Mouse (Mus musculus): ENCODE measurements around the gene Olfr556. TPM values are rescaled to one million over a fixed set of nuclear protein-coding genes. Genes with fewer than 3 reads are reported as not detected.

The Olfr556 gene
- polyA plus RNA-seq (2012) = not detected in 2 replicates

DNA sequence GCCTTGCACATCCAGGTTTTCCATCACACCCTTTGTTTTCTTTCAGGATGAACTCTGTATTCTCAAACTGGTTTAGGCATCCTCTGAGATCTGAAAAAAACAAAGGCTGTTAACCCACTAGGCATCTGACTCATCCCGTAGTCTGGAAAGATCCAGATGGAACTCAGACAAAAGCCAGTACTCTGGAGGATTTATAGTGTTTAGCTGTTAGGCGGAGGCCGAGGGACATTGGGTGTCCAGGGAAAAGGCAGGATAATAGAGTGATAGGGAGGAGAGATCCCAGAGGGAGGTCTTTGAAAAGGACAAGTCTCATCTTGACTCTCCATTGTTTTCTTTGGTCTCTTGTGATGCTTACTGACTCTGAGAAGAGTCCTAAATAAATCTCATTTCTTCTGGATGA is at the start of gene Olfr556:
Gene Olfr556 (plus strand): TSS at position 301 of the 400 bp plus-strand sequence.

DNA sequence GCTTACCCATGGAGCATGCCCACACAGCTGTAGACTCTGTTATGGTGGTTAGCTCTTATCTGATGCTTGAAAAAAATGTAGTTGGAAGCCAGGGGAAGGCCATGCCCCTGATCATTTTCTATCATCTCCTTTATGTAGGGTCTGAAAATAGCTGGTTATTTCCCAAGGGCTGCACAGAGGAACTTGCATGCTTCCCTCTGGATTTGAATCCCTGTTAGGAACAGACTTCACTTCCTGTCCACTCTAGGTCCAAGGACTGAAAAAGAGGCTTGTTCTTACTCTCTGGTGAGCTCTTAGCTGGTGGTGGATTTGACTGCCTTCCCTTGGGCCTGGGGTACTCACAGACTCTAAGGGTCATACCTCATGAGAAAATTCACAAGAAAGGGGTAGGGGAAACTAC is 46.6 kb upstream of the Olfr556 start, which contains the start of gene Olfr553:
Gene Olfr553 (minus strand): TSS at position 101 of the 400 bp plus-strand sequence.

DNA sequence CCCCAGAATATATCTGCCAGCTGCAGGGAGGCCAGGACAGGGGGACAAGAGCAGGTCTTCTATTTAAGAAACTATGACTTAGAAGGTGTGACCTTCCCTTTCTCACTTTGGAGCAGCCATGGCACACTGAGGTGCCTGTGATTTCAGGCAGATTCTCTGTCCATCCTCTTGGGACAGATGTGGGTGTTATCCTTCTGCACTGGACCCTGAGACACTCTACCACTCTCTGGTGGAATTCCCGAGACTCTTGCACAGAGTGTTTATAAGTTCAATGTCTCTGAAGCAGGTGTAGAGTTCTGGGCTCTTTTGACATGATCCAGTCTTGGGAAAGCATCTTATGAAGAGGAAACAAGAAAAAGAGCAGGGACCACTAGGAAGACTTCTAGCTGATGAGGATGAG is 26.6 kb upstream of the Olfr556 start, which contains the start of gene Olfr554:
Gene Olfr554 (plus strand): TSS at position 301 of the 400 bp plus-strand sequence.

DNA sequence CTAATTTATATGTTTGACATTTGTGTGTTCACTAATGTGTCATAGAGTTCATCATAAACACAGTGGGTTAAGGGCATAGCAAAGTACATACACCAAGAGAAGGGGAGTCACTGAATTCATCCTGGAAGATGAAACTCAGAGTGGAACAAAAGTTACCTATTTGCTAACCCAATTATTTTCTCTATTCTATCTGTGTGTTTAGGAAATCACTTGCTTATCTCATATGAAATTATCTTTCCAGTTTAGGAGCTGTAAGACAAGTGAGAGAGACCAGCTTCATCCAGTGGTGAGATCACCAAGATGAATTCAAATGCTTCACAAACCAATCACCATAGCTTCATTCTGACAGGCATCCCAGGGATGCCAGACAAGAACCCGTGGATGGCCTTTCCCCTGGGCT is 6.2 kb upstream of the Olfr556 start, which contains the start of gene Olfr555:
Gene Olfr555 (plus strand): TSS at position 301 of the 400 bp plus-strand sequence.

DNA sequence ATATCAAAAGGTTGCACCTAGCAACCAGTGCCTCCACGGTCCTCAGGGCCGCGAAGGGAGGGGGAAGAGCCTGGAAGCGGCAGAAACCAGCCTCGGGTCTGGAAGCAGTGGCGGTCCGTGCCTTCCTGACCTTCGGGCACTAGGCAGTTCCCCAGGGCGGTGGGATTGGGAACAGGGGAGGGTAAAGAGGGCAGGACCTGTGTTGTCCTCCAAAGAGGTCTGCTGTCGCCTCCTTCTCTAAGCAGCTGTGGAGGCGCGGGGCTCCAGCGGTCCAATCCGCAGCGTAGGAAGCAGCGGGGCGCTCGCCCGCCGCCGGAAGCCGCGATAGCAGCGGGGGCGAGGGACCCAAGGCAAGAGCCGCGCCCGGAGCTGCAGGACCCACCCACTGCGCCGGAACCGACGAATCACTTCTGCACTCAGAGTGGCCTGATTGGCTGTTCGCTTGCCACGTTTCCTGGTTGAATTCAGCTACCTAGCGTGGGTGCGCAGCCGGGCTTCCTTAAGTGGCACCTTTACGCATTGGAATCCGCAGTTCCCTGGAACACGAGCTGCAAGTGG is 22.3 kb downstream of the Olfr556 start, which contains the start of gene Trim68:
Gene Trim68 (minus strand): TSS at position 384 of the 558 bp plus-strand sequence.

DNA sequence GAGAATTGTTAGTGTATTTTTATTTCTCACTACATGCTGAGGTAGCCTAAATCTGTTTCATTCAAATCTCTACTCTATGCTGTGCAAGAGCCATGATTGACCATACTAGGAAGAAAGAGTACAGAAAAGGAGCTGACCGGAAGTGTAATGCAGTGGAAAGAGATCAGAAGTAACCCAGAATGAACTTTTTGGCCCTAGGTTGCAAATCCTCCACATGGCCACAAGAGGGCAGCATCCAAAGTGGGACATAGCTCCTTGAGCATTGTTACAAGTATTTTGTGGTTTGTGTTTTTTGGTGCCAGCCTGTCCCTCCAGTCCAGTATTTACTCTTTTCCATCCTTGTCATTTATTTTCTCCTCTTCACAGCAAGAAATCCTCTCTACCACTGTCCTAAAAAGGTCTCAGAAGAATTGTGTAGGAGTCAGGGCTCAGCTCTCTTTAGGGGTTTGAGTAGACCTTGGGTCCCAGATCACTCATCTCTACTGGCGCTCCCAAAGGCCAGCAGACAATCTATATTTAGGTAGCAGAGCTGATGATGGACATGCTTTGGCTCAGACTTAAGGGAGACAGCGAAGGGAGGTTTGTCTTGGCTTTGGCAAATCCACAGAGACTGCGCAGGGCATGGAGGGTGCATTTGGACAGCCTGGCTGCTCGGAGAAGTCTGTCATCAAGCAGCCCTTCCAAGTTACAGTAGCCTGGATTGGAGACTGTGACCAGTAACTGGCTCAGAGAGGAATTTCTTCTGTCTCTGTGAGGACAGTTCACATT is 30.8 kb downstream of the Olfr556 start, which contains the start of gene Olfr557:
Gene Olfr557 (plus strand): TSS at position 553 of the 768 bp plus-strand sequence.

DNA sequence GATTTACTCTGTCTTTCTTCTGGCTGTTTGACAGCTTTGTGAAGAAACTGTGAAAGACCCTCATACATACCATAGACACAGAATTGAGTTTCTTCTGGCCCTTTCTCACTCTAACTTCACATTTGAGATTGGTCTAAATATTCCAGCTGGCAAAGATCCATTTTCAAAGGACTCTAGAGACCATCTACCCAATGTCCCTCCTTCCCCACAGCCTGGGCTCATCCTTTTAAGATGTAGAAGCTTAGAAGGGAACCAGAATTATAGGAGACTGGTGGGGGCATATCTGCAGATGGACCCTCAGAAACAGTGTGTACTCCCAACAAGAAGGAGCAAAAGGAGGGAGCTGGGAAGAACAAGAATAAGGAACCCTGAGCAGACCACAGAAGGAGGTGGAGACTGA is 37.2 kb downstream of the Olfr556 start, which contains the start of gene Olfr558:
Gene Olfr558 (plus strand): TSS at position 301 of the 400 bp plus-strand sequence.

DNA sequence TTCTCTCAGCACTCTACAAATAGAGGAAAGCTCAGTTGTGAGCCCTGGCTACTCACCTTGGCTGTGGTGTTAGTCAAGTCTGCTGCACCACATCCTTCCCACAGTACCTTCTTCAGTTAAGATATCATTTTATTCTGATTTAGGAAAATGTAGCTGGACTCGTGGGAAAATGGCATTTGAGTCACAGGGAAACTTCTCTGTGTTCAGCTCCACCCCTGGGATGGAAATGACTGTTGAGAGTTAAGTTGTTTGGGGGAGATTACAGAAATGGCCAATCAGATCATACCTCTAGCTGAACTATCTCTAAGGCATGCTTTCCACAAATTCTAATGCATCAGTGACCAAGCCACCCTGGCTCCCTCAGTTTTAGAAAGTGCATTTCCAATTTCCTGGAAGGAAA is 54.3 kb downstream of the Olfr556 start, which contains the start of gene Olfr33:
Gene Olfr33 (minus strand): TSS at position 101 of the 400 bp plus-strand sequence.

Other genes starting within 250 kb of the Olfr556 start
- gene Rrm1, start 223.2 kb upstream of the Olfr556 start, polyA plus RNA-seq (2012) = 32.2 and 50.2 TPM in 2 replicates
- not detected in 2 replicates for gene Olfr543, start 183.2 kb upstream of the Olfr556 start, polyA plus RNA-seq (2012)
- gene Olfr544, start 176.6 kb upstream of the Olfr556 start, polyA plus RNA-seq (2012) = not detected in 2 replicates
- not detected in 2 replicates for gene Olfr545, start 165.3 kb upstream of the Olfr556 start, polyA plus RNA-seq (2012)
- not detected in 2 replicates for gene Olfr547, start 130.2 kb upstream of the Olfr556 start, polyA plus RNA-seq (2012)
- gene Olfr548-ps1, start 124.0 kb upstream of the Olfr556 start, polyA plus RNA-seq (2012) = not detected in 2 replicates
- gene Olfr549, start 115.0 kb upstream of the Olfr556 start, polyA plus RNA-seq (2012) = not detected in 2 replicates
- gene Trim21, start 99.4 kb upstream of the Olfr556 start, polyA plus RNA-seq (2012) = 6.4 and 9.6 TPM in 2 replicates
- gene Olfr550, start 93.5 kb upstream of the Olfr556 start, polyA plus RNA-seq (2012) = not detected in 2 replicates
- gene Olfr551, start 73.0 kb upstream of the Olfr556 start, polyA plus RNA-seq (2012) = 0.04 TPM in 1 of 2 replicates, not detected in the other
- not detected in 2 replicates for gene Olfr552, start 67.1 kb upstream of the Olfr556 start, polyA plus RNA-seq (2012)
- gene Olfr553, start 46.7 kb upstream of the Olfr556 start, polyA plus RNA-seq (2012) = not detected in 2 replicates
- not detected in 2 replicates for gene Olfr554, start 26.5 kb upstream of the Olfr556 start, polyA plus RNA-seq (2012)
- gene Olfr555, start 6.1 kb upstream of the Olfr556 start, polyA plus RNA-seq (2012) = not detected in 2 replicates
- gene Trim68, start 22.4 kb downstream of the Olfr556 start, polyA plus RNA-seq (2012) = 1.6 and 1.8 TPM in 2 replicates
- gene Olfr557, start 31.0 kb downstream of the Olfr556 start, polyA plus RNA-seq (2012) = not detected in 2 replicates
- gene Olfr558, start 37.3 kb downstream of the Olfr556 start, polyA plus RNA-seq (2012) = not detected in 2 replicates
- gene Olfr33, start 54.2 kb downstream of the Olfr556 start, polyA plus RNA-seq (2012) = not detected in 2 replicates
- gene Olfr559, start 62.6 kb downstream of the Olfr556 start, polyA plus RNA-seq (2012) = not detected in 2 replicates
- not detected in 2 replicates for gene Olfr560, start 94.5 kb downstream of the Olfr556 start, polyA plus RNA-seq (2012)
- 0.01 and 0.03 TPM in 2 replicates for gene Olfr78, start 94.6 kb downstream of the Olfr556 start, polyA plus RNA-seq (2012)
- gene Olfr561, start 106.3 kb downstream of the Olfr556 start, polyA plus RNA-seq (2012) = not detected in 2 replicates
- gene Olfr564, start 138.6 kb downstream of the Olfr556 start, polyA plus RNA-seq (2012) = not detected in 2 replicates
- gene Olfr566, start 193.9 kb downstream of the Olfr556 start, polyA plus RNA-seq (2012) = not detected in 2 replicates
- not detected in 2 replicates for gene Olfr568, start 212.2 kb downstream of the Olfr556 start, polyA plus RNA-seq (2012)
- gene Olfr569, start 226.0 kb downstream of the Olfr556 start, polyA plus RNA-seq (2012) = not detected in 2 replicates
- not detected in 2 replicates for gene Olfr570, start 229.7 kb downstream of the Olfr556 start, polyA plus RNA-seq (2012)

Measured in megakaryocyte-erythroid progenitor cell, adult 5 weeks (primary cell).